Mouse (Mus musculus) heart, adult 2 months (tissue): Measurements from ENCODE around the gene Dlx1. TPM values are rescaled to one million over a fixed set of nuclear protein-coding genes. Genes with fewer than 3 reads are reported as not detected.

Source experiments
- DNase-seq, 2 experiments: peaks; one replicate each; pipeline ENCODE4 v3.0.0; 2021
- H3K27ac ChIP-seq: fragments of 200-600 bp; 2 replicates; pipeline ENCODE4 v1.8.1; 2022
- H3K27me3 ChIP-seq: fragments of 200-500 bp; 2 replicates; pipeline ENCODE4 v1.6.1; 2012; ENCODE audit warnings: mild to moderate bottlenecking, low read length, inconsistent platforms, mixed read lengths; ENCODE audit not compliant: control insufficient read depth, insufficient read depth
- H3K36me3 ChIP-seq: fragments of 200-500 bp; 2 replicates; pipeline ENCODE4 v1.6.1; 2012; ENCODE audit warnings: low read length, inconsistent platforms; ENCODE audit not compliant: control insufficient read depth, insufficient read depth
- H3K4me1 ChIP-seq: fragments of 200-500 bp; 2 replicates; pipeline ENCODE4 v1.6.1; 2011; ENCODE audit warnings: low read length; ENCODE audit not compliant: control insufficient read depth, insufficient read depth
- H3K4me3 ChIP-seq: fragments of 200-600 bp; 2 replicates; pipeline ENCODE4 v1.8.1; 2022
- H3K79me2 ChIP-seq: fragments of 200-500 bp; replicated peaks from 2 replicates; pipeline ENCODE4 v1.6.1; 2012; ENCODE audit warnings: mild to moderate bottlenecking, inconsistent platforms, low read length, moderate library complexity, mixed read lengths; ENCODE audit not compliant: control insufficient read depth, insufficient read depth
- H3K9ac ChIP-seq: fragments of 200-500 bp; 2 replicates; pipeline ENCODE4 v1.6.1; 2012; ENCODE audit warnings: low read depth, mild to moderate bottlenecking, control low read depth, inconsistent platforms, low read length, mixed read lengths
- CTCF ChIP-seq: fragments of 200-600 bp; IDR thresholded peaks from 2 replicates; pipeline ENCODE4 v1.8.1; 2022; ENCODE audit warnings: antibody characterized with exemption, mild to moderate bottlenecking, moderate library complexity
- EP300 ChIP-seq: fragments of 200-500 bp; IDR thresholded peaks from 2 replicates; pipeline ENCODE4 v1.6.1; 2011; ENCODE audit warnings: low read depth, low read length, control low read depth; ENCODE audit not compliant: insufficient read depth
- POLR2A ChIP-seq: fragments of 200-500 bp; IDR thresholded peaks from 2 replicates; pipeline ENCODE4 v1.6.1; 2011; ENCODE audit warnings: mild to moderate bottlenecking, low read depth, low read length, control low read depth; ENCODE audit not compliant: insufficient read depth
- WGBS: fragments of 180-500 bp; shearing (Covaris S2); methylation state at CpG from one replicate; pipeline ENCODE4 v1.1.7; 2018; 5-methylcytosine and 5-hydroxymethylcytosine counted together
- intact Hi-C: fragments of 180-260 bp; cut with DNase I; formaldehyde crosslinking; loops from one replicate; pipeline ENCODE4 v1.15.1; 2025
- polyA plus RNA-seq: library from polyadenylated mRNA; depleted of rRNA; stranded (reverse); fragments of >200 nt; gene quantifications from 2 replicates; pipeline ENCODE4 v1.2.3, GENCODE M21; 2012
- total RNA-seq, 2 experiments: library from RNA; stranded (reverse); gene quantifications; 2 replicates each; pipeline ENCODE4 v1.2.3; 2021

The Dlx1 gene
- total and polyA plus RNA-seq, 3 experiments = 0.14 to 0.39 (median 0.23) TPM

DNA sequence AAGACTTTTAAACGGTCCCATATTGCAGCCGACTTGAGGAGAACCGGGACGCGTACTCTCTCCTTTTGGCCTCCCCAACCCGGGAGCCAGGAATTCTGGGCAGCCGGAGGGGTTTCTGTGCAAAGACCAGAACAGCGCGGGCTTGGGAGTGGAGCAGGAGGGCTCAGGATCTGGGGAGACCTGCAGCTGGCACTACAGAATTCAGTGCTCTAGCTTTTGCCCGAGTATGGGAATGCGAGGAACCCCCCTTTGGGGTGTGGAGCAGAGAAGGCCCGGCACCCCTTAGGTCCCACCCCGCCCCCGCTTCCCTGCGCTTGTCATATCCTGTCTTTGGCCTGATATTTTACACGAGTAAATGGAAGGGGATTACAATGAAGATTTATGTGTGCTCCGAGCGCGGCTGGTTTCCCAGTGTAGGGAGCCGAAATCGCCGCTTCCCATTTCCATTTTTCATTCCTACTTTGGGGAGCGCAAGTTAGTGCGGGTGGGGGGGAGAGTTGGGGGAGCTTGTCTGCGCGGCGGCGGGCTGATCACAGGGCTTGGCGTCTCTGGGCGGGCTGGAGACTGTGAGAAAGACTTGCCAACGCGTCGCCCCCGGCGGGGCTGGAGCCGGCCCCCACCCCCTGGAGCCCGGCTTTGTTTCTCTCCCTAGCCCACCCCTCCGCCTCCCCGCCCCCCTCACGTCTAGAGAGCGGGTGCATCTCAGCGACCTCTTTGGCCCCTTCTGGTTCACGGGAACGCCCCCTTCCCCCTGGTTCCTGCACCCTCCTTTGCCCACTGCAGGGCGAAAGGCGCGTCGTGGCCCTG is 12.9 kb downstream of the Dlx1 start:
- H3K79me2 ChIP-seq = no peaks in the 10 kb centered on the region
- H3K27ac ChIP-seq = no peak overlapping the region
- intact Hi-C loops = no loop called here
- H3K9ac ChIP-seq = no peak overlapping the region
- 2% methylated on average over 47 of the region's 48 CpGs for WGBS
- H3K4me3 ChIP-seq = no peak overlapping the region
- peaks cover 50% of the 10 kb centered on the region for H3K27me3 ChIP-seq
- peaks cover 1% of the 10 kb centered on the region; the same call in 1 of the 2 replicates for H3K4me1 ChIP-seq
- TF ChIP-seq EP300 (no peak), POLR2A (no peak), CTCF (no peak)
- no peaks in the 10 kb centered on the region for H3K36me3 ChIP-seq
- peak in 1 of 2 experiments; percentile 44 for DNase-seq

DNA sequence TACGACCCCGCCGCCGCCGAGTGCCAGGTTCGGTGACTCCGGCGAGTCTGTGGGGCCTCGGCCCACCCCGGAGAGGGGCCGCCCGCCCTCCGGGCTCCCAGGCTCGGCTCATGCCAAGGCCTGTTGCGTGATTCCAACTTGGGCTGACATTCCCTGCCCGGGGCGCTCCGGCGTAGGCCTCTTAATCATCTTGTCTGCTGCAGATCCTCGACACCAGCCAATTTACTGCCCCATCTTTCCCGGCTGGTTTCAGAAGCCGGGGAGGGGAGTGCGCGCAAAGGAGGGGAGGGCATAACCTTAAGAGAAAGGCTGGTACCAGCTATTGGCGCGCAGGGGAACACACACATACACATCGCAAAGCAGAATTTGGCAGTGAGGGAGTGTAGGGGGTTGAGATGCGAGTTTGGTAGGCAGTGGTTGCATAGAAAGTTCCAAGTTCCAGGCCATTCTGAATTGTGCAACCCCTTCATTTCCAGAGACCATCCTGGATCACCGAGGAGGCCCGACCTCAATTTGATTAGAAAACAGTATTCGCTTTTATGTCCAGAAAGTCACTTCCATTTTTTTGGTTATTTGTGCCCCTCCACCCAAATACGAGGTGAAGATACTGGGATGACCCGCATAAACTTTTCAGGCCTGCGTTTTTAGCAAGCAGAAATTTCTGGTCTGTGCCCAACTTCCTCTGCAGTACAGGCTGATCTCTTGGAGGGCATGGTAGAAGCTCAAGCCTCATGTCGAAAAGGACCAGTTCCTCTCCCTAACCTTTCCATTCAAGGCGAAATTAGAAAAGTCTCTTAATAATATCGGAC is 13.7 kb downstream of the Dlx1 start:
- no peak overlapping the region for H3K9ac ChIP-seq
- H3K4me3 ChIP-seq = no peak overlapping the region
- TF ChIP-seq EP300 (no peak), POLR2A (no peak), CTCF (no peak)
- H3K27ac ChIP-seq = no peak overlapping the region
- H3K4me1 ChIP-seq = peaks cover 1% of the 10 kb centered on the region; the same call in 1 of the 2 replicates
- no peaks in the 10 kb centered on the region for H3K36me3 ChIP-seq
- peak in 1 of 2 experiments; percentile 37 for DNase-seq
- H3K27me3 ChIP-seq = peaks cover 54% of the 10 kb centered on the region
- WGBS = 11% methylated on average over 36 of the region's 37 CpGs
- intact Hi-C loops = no loop called here
- H3K79me2 ChIP-seq = no peaks in the 10 kb centered on the region

DNA sequence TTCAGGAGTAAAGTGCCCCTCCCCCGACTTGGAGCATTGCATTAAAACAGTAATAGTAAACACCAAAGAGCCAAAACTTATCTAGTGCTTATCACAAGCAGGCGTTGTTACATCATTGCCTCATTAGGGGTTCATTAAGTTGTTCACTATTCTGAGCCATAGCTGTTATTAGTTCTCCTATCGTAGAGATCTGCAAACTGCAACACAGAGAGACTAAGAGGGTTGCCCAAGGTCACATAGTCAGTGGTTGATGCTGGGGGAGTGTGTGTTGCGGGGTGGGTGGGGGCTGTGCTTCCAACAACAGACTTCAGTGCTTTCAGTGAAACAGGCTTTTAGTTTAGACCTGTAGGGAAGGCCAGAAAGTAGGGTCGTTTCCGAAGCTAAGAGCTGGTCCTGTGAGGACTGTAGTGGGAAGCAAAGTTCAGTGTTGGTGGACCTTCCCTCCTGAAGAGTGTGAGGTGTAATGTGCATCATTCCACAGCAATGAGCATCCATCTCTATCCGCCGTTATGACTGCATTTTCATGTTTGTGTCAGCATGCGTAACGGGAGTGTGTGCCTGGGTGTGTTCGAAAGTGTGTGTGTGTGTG is 14.4 kb downstream of the Dlx1 start:
- TF ChIP-seq CTCF (no peak), EP300 (no peak), POLR2A (no peak)
- H3K79me2 ChIP-seq = no peaks in the 10 kb centered on the region
- H3K36me3 ChIP-seq = no peaks in the 10 kb centered on the region
- H3K9ac ChIP-seq = no peak overlapping the region
- peaks cover 1% of the 10 kb centered on the region; the same call in 1 of the 2 replicates for H3K4me1 ChIP-seq
- H3K4me3 ChIP-seq = no peak overlapping the region
- H3K27ac ChIP-seq = no peak overlapping the region
- intact Hi-C loops = no loop called here
- DNase-seq = no peak
- peaks cover 57% of the 10 kb centered on the region for H3K27me3 ChIP-seq
- WGBS = 17% methylated on average over 11 of the region's 11 CpGs

DNA sequence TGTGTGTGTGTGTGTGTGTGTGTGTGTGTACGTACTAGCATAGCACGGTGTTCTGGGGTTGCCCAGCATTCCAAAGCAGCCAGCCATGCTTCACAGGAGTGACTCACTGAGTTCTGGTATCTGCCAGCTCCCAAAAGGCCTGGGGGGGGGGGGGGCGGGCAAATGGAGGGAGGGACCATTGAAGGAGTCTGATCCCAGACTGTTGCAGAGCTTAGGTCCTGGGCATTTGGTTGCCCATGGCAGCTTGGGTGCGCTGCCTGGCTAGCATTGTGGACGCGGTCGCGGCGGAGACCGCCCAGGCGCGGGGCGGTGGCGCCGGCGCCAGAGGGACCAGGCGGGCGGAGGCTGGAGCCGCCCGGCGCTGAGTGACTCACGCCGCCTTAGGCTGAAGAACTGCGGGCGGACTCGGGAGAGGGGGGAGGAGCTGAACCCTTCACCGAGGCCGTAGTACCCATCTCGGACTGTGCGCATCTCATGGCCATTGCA is 14.9 kb downstream of the Dlx1 start:
- peak; percentile 49 to 64 for DNase-seq
- Histone ChIP-seq H3K4me3 (no peak overlapping the region), H3K36me3 (no peaks in the 10 kb centered on the region), H3K27ac (no peak overlapping the region), H3K79me2 (no peaks in the 10 kb centered on the region), H3K4me1 (peaks cover 1% of the 10 kb centered on the region; the same call in 1 of the 2 replicates), H3K9ac (no peak overlapping the region), H3K27me3 (peaks cover 57% of the 10 kb centered on the region)
- intact Hi-C loops = no loop called here
- TF ChIP-seq CTCF (no peak), POLR2A (no peak), EP300 (no peak)
- WGBS = 3% methylated on average over 29 of the region's 30 CpGs

DNA sequence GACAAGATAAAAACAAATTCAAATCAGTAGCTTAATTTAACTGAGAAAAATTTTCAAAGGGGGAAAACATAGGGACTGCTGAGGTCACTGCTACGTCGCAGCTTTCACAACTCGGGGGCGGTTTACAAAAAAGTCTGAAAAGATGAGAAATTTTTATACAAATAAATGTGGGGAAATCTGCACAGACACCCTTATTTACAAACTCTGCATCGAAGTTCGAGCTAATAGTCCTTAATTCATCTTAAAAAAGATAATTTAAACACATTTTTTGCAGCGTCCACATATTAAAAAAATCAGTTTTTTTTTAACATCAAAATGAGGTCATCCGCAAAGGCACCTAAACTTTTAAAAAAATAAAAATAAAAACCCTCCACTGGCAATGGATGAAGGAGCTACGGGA is 15.6 kb downstream of the Dlx1 start:
- DNase-seq = no peak
- peaks cover 1% of the 10 kb centered on the region; the same call in 1 of the 2 replicates for H3K4me1 ChIP-seq
- TF ChIP-seq EP300 (no peak), POLR2A (no peak), CTCF (no peak)
- no peaks in the 10 kb centered on the region for H3K36me3 ChIP-seq
- intact Hi-C loops = no loop called here
- H3K27ac ChIP-seq = no peak overlapping the region
- H3K27me3 ChIP-seq = peaks cover 55% of the 10 kb centered on the region
- H3K9ac ChIP-seq = no peak overlapping the region
- no peaks in the 10 kb centered on the region for H3K79me2 ChIP-seq
- H3K4me3 ChIP-seq = no peak overlapping the region
- 12% methylated on average over 9 of the region's 9 CpGs for WGBS
